Mouse (Mus musculus): ENCODE results near the gene Nol4l. TPM values are rescaled to one million over a fixed set of nuclear protein-coding genes. Genes with fewer than 3 reads are reported as not detected.

Nol4l gene
- total RNA-seq, 2 experiments from 2014 or later: 44.0 to 55.2 TPM

GRCm38 (mm10) chr2:153445137-153446016 lies 84.4 kb downstream of the Nol4l start:
- peak in 1 of 2 experiments; percentile 62 for DNase-seq (ENCODE audit: low spot score in 2 of 2)

- peak; percentile 51 to 65 for DNase-seq (ENCODE audit: low spot score in 2 of 2)
Observed at GRCm38 (mm10) chr2:153444254-153445136, 85.3 kb downstream of the Nol4l start.

GRCm38 (mm10) chr2:153443434-153444240 lies 86.1 kb downstream of the Nol4l start:
- DNase-seq (ENCODE audit: low spot score in 2 of 2): peak; percentile 28 to 55

GRCm38 (mm10) chr2:153442720-153443119 lies 87.1 kb downstream of the Nol4l start:
- DNase-seq (ENCODE audit: low spot score in 2 of 2): no peak

GRCm38 (mm10) chr2:153441228-153441627 lies 88.5 kb downstream of the Nol4l start:
- DNase-seq (ENCODE audit: low spot score in 2 of 2): no peak

- no peak for DNase-seq (ENCODE audit: low spot score in 2 of 2)
Observed at GRCm38 (mm10) chr2:153440755-153441154, 89.0 kb downstream of the Nol4l start.

- no peak for DNase-seq (ENCODE audit: low spot score in 2 of 2)
Observed at GRCm38 (mm10) chr2:153437306-153437659, 92.5 kb downstream of the Nol4l start.

- no peak for DNase-seq (ENCODE audit: low spot score in 2 of 2)
Observed at GRCm38 (mm10) chr2:153436641-153437305, 93.0 kb downstream of the Nol4l start.

- no peak for DNase-seq (ENCODE audit: low spot score in 2 of 2)
Observed at GRCm38 (mm10) chr2:153434880-153435831, 94.6 kb downstream of the Nol4l start.

- no peak for DNase-seq (ENCODE audit: low spot score in 2 of 2)
Observed at GRCm38 (mm10) chr2:153433859-153434258, 95.9 kb downstream of the Nol4l start.

- no peak for DNase-seq (ENCODE audit: low spot score in 2 of 2)
Observed at GRCm38 (mm10) chr2:153432492-153432891, 97.3 kb downstream of the Nol4l start.

GRCm38 (mm10) chr2:153430571-153430970 lies 99.2 kb downstream of the Nol4l start:
- no peak for DNase-seq (ENCODE audit: low spot score in 2 of 2)

- no peak for DNase-seq (ENCODE audit: low spot score in 2 of 2)
Observed at GRCm38 (mm10) chr2:153428485-153428884, 101.3 kb downstream of the Nol4l start.

GRCm38 (mm10) chr2:153426931-153427330 lies 102.8 kb downstream of the Nol4l start:
- no peak for DNase-seq (ENCODE audit: low spot score in 2 of 2)

GRCm38 (mm10) chr2:153425998-153426670 lies 103.6 kb downstream of the Nol4l start:
- no peak for DNase-seq (ENCODE audit: low spot score in 2 of 2)

- no peak for DNase-seq (ENCODE audit: low spot score in 2 of 2)
Observed at GRCm38 (mm10) chr2:153425124-153425844, 104.5 kb downstream of the Nol4l start.

GRCm38 (mm10) chr2:153424557-153424956 lies 105.2 kb downstream of the Nol4l start:
- DNase-seq (ENCODE audit: low spot score in 2 of 2): no peak

- no peak for DNase-seq (ENCODE audit: low spot score in 2 of 2)
Observed at GRCm38 (mm10) chr2:153423113-153423512, 106.7 kb downstream of the Nol4l start.

All from left cerebral cortex, adult 18-20 months (tissue).